Mouse (Mus musculus) hindbrain, embryonic 10.5 days (tissue): Measurements from ENCODE around the gene Tspan31. TPM values are rescaled to one million over a fixed set of nuclear protein-coding genes. Genes with fewer than 3 reads are reported as not detected.
A peak's percentile ranks its signal among the peaks of the same experiment; 100 is the strongest.
"Not testable (repeated sequence)": the region's sequence is repeated elsewhere in the genome, so short reads cannot be mapped to it uniquely, and the experiment has no call there.

Experiments
- DNase-seq: peaks from one replicate; pipeline ENCODE4 v3.0.0-alpha.2; 2017; ENCODE audit warnings: low spot score
- H3K27ac ChIP-seq: fragments of 300-500 bp; sonication (generic); 2 replicates; pipeline ENCODE4 v1.5.1; 2016; ENCODE audit warnings: mild to moderate bottlenecking, moderate library complexity
- H3K27me3 ChIP-seq: fragments of 300-500 bp; sonication (generic); 2 replicates; pipeline ENCODE4 v1.6.1; 2016; ENCODE audit warnings: mild to moderate bottlenecking; ENCODE audit not compliant: poor library complexity, insufficient read depth, severe bottlenecking
- H3K36me3 ChIP-seq: fragments of 300-500 bp; sonication (generic); 2 replicates; pipeline ENCODE4 v1.6.1; 2016; ENCODE audit warnings: mild to moderate bottlenecking, moderate library complexity
- H3K4me1 ChIP-seq: fragments of 300-500 bp; sonication (generic); replicated peaks from 2 replicates; pipeline ENCODE4 v1.6.1; 2016; ENCODE audit warnings: mild to moderate bottlenecking
- H3K4me3 ChIP-seq: fragments of 300-500 bp; sonication (generic); 2 replicates; pipeline ENCODE4 v1.5.1; 2016; ENCODE audit warnings: mild to moderate bottlenecking, moderate library complexity
- H3K9me3 ChIP-seq: fragments of 300-500 bp; sonication (generic); 2 replicates; pipeline ENCODE4 v1.6.1; 2016; ENCODE audit warnings: mild to moderate bottlenecking, moderate library complexity
- WGBS: fragments of 180-500 bp; shearing (Covaris S2); methylation state at CpG from one replicate; pipeline ENCODE4 v1.1.7; 2016; 5-methylcytosine and 5-hydroxymethylcytosine counted together
- polyA plus RNA-seq: library from polyadenylated mRNA; unstranded; fragments of >200 nt; fragmentation: Nextera tagmentation; extraction: Ambion mirVana; gene quantifications from 2 replicates; pipeline ENCODE4 v1.2.1, GENCODE M21; 2016

The Tspan31 gene
- polyA plus RNA-seq, 1 experiment from 2014 or later: 177 TPM

DNA sequence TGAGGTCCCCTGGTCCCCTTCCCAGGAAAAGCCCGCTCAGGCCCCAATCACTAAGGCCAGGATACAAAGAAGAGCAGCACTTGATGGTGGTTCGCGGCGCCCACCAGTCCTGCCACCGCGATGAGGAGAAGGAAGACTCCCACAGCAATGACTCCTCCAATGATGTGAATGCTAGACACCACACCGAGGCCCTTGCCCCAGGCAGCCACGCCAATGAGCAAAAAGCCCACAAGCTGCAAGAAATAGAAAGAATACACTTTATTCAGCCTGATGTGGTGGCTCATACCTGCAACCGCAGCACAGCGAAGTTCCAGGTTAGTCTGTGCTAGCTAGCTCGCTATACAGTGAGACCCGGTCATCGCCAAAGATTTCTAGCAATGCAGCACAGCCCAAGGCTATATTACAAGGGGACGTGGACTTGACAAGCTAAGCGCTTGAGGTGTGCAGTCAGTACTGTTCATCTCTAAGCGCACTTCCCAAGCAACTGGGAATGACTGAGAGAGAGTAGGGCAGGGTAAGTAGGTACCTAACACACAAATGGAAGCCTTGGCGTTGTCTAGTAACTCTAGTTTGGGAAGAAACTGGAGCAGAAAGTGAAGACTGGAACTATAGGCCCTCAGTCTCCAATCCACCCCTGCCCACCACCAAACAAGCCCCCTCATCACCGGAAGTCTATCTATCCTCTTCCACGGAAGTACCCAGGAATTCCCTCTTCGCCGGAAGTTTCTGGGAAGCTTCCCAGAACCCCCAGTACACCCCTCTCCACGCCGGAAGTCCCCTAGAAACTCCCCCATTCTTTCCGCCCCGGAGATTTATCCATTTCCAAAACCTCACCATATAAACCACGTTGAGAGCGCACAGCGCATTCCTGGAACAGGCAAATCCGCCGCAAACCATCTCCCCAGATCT is 529 bp downstream of the Tspan31 start:
- H3K4me1 ChIP-seq: peaks cover 49% of the 10 kb centered on the region
- 9% methylated on average over 30 of the region's 30 CpGs for whole genome bisulfite sequencing
- H3K27ac ChIP-seq: peak overlapping the region; percentile 93
- H3K9me3 ChIP-seq: no peaks in the 10 kb centered on the region
- H3K4me3 ChIP-seq: peak overlapping the region; percentile 74
- no peaks in the 10 kb centered on the region for H3K27me3 ChIP-seq
- peak; percentile 46 for DNase-seq
- peaks cover 43% of the 10 kb centered on the region for H3K36me3 ChIP-seq

DNA sequence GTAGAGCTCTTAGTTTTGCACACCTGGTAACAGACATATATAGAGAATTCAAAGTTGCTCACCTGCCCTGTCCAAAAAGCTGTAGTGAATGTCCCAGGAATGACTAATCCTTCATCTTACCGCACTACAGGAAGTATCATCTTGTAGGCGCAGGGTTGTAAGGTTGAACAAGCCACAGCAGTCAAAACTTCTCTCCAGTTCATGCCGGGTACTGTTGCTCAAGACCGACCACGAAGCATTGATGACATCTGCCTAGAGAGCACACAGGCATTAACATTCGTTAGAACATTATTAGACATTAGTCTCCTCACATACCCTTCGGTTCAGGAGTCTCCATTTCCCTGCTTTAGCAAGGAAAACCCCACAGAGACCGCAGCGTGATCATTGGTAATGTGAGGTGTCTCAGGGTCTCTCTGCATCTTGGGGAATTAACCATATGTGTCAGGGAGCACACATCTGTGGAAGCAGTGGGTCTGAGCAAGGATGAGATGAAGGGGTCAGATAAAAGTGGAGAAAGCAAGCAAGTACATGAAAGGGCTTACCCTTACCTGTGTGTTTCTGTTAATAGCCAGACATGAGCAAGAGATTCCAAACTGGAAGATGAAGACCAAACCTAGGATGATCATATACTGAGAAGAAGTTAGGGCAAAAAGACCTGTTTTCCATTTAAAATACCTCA is 1.6 kb downstream of the Tspan31 start:
- peak overlapping the region; percentile 74 for H3K4me3 ChIP-seq
- no peaks in the 10 kb centered on the region for H3K9me3 ChIP-seq
- DNase-seq: no peak
- no peaks in the 10 kb centered on the region for H3K27me3 ChIP-seq
- H3K4me1 ChIP-seq: peaks cover 51% of the 10 kb centered on the region
- H3K36me3 ChIP-seq: peaks cover 47% of the 10 kb centered on the region
- peak overlapping the region; percentile 93 for H3K27ac ChIP-seq
- WGBS: 88% methylated on average over 9 of the region's 9 CpGs

DNA sequence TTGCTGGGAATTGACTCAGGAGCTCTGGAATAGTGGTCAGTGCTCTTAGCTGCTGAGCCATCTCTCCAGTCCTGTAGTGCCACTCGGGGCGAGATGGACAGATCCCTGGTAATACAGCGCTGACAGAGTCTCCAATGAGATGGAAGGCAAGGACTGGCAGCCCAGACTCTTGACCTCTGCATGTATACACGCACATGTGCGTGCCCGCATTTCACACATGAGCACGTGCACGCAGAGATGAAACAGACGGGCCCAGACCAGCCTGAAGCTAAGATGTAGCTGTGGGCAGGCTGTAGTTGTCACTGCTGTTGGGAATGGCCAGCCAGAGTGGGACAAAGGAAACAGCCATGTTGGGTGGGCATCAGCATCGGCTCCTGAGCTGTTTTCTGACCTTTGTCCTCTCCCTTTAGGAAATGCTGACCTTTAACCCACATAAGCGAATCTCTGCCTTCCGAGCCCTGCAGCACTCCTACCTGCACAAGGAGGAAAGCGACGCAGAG is 3.5 kb downstream of the Tspan31 start:
- no peak overlapping the region for H3K27ac ChIP-seq
- H3K27me3 ChIP-seq: peaks cover 7% of the 10 kb centered on the region; the same call in 1 of the 2 replicates
- H3K36me3 ChIP-seq: peaks cover 47% of the 10 kb centered on the region
- DNase-seq: no peak
- peak overlapping the region; percentile 20; the same call in 1 of the 2 replicates for H3K4me3 ChIP-seq
- H3K9me3 ChIP-seq: no peaks in the 10 kb centered on the region
- WGBS: 88% methylated on average over 14 of the region's 14 CpGs
- H3K4me1 ChIP-seq: peaks cover 59% of the 10 kb centered on the region

DNA sequence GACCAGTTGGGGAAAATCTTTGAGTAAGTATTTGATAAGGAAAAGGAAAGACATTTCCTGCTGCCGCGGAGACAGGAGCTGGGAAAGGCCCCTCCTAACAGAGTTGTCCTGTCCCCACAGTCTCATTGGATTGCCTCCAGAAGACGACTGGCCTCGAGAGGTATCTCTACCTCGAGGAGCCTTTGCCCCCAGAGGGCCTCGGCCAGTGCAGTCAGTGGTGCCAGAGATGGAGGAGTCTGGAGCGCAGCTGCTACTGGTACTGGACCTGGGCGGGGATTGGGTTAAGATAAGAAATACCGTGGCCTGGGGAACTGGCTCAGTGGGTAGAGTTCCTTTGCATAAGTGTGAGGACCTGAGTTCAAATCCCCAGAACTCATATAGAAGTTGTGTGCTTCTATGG is 4.1 kb downstream of the Tspan31 start:
- Histone ChIP-seq H3K27ac (no peak overlapping the region), H3K9me3 (no peaks in the 10 kb centered on the region), H3K4me1 (peaks cover 60% of the 10 kb centered on the region), H3K36me3 (peaks cover 47% of the 10 kb centered on the region), H3K27me3 (peaks cover 12% of the 10 kb centered on the region; the same call in 1 of the 2 replicates), H3K4me3 (no peak overlapping the region; the same call in 1 of the 2 replicates)
- no peak for DNase-seq
- WGBS: 91% methylated on average over 9 of the region's 9 CpGs

DNA sequence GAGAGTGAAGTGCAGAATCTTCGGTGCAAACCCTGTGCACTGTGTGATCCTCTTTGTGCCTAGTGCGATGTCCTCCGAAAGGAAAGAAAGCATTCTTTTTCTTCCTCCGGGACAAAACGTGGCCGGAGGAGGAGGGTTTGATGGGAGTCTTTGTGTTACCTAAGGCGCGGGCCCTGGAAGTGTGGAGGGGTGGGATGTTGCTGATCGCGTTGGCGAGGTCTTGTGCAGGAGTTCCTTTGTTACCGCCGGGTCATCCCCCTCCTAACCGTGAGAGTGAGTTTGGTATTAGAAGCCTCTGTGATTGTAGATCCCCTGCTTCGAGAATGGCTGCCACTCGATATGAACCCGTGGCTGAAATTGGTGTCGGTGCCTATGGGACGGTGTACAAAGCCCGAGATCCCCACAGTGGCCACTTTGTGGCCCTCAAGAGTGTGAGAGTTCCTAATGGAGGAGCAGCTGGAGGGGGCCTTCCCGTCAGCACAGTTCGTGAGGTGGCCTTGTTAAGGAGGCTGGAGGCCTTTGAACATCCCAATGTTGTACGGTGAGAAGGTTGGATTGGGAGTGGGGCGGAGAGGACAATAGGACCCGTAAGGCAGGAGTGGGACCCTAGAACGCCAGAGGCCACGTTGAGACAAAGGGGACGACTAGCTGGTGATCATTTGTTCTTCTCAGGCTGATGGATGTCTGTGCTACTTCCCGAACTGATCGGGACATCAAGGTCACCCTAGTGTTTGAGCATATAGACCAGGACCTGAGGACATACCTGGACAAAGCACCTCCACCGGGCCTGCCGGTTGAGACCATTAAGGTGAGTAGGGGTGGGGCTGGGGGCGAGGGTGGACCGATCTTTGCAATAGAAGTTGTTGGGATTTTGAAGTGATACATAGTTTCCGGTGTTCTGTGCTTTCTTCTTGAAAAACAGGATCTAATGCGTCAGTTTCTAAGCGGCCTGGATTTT is 5.9 kb downstream of the Tspan31 start:
- Histone ChIP-seq H3K4me3 (peak overlapping the region; percentile 85), H3K27me3 (peaks cover 26% of the 10 kb centered on the region; the same call in 1 of the 2 replicates), H3K9me3 (no peaks in the 10 kb centered on the region), H3K4me1 (peaks cover 66% of the 10 kb centered on the region), H3K27ac (peak overlapping the region; percentile 98), H3K36me3 (peaks cover 47% of the 10 kb centered on the region)
- DNase-seq: peak; percentile 49
- WGBS: 17% methylated on average over 37 of the region's 37 CpGs

DNA sequence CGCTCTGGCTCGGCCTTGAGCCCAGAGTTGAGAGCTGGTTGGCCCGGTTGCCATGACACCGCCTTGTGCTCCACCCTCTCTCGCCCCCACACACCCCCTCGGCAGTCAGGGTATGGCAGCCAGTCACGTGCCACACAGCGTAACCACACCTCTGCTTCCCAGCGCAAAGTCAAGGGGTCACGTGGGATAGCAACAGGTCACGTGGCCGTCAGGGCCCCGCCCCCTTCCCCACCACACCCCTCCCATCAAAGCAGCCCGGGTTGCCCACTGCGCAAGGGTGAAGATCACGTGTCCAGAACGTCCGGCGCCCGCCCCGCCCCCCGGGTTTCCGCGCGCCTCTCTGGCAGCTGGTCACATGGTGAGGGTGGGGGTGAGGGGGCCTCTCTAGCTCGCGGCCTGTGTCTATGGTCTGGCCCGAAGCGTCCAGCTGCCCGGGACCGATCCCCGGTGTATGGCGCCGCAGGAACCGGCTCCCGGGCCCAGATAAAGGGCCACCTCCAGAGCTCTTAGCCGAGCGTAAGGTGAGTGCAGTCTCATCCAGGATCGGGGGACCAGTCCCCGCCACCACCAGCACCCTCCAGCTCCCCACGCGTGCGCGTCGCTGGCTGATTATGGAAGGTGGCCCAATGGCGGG is 6.7 kb downstream of the Tspan31 start, which contains the start of gene Cdk4:
Gene Cdk4 (plus strand): TSS at position 296 of the 634 bp plus-strand sequence.
- peak; percentile 100 for DNase-seq
- peak within 1 kb of the TSS; percentile 98 for H3K27ac ChIP-seq
- H3K4me1 ChIP-seq: peaks cover 66% of the 10 kb centered on the region
- peaks cover 34% of the 10 kb centered on the region; the same call in 1 of the 2 replicates for H3K27me3 ChIP-seq
- under 1% methylated on average over 46 of the region's 46 CpGs for WGBS
- H3K9me3 ChIP-seq: no peaks in the 10 kb centered on the region
- peak within 1 kb of the TSS; percentile 85 for H3K4me3 ChIP-seq
- peaks cover 42% of the 10 kb centered on the region for H3K36me3 ChIP-seq

DNA sequence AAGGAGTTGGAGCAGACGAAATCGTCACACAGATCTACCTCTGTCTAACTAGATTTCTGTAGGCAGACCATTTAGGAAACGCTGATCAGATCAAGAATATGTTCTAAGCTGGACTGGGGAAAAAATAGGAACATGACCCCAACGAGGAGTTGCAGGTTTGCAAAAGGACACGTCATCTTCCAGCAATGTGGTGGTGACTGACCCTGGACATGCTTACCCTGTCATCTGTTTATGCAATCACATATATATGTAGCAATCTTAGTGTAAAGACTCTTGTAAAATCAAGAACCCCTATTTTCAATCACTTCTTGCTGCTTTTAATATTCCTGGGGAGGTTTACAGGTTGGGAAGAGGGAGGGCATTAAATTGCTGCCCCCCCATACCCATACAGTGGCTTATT is 7.6 kb downstream of the Tspan31 start:
- 81% methylated on average over 5 of the region's 5 CpGs for WGBS
- DNase-seq: no peak
- peak overlapping the region; percentile 98; the same call in 1 of the 2 replicates for H3K27ac ChIP-seq
- peaks cover 37% of the 10 kb centered on the region for H3K36me3 ChIP-seq
- no peaks in the 10 kb centered on the region for H3K9me3 ChIP-seq
- H3K4me1 ChIP-seq: peaks cover 68% of the 10 kb centered on the region
- H3K27me3 ChIP-seq: peaks cover 36% of the 10 kb centered on the region; the same call in 1 of the 2 replicates
- H3K4me3 ChIP-seq: no peak overlapping the region

DNA sequence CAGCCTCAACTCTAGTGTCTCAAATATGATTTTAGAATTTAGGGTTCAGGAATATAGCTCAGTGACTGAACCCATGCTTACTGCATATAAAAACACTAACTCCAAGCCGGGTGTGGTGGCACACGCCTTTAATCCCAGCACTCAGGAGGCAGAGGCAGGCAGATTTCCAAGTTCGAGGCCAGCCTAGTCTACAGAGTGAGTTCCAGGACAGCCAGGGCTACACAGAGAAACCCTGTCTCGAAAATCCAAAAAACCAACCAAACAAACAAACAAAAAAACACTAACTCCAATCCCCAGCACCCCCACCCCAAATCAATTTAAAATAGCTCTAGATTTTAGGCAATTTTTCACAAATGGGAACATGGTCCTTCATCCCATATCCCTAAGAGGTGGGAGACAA is 8.0 kb downstream of the Tspan31 start:
- DNase-seq, H3K4me3 ChIP-seq, H3K9me3 ChIP-seq: not testable (repeated sequence)
- Histone ChIP-seq H3K27me3 (peaks cover 37% of the 10 kb centered on the region; the same call in 1 of the 2 replicates), H3K36me3 (peaks cover 37% of the 10 kb centered on the region), H3K27ac (0 out of 2 replicates have a peak overlapping the region, but pooled peaks have one; percentile 98), H3K4me1 (peaks cover 70% of the 10 kb centered on the region)
- WGBS: 91% methylated on average over 4 of the region's 4 CpGs

DNA sequence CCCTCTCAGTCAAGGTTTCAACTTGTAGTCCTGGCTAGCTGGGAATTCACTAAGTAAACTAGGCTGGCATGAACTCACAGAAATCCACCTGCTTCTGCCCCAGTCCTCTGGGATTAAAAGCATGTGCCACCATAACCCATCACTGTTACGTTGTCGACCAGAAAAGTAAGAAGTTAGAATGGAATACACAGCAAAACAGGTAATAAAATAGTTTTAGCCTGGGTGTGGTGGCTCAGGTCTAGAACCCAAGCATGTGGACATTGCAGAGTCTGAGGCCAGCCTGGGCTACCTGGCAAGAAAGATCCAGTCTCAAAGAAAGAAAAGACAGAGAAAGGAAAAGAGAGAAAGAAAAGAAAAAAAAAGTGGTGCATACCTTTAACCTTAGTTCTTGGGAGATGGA is 8.6 kb downstream of the Tspan31 start:
- 0 out of 2 replicates have a peak overlapping the region, but pooled peaks have one; percentile 96 for H3K4me3 ChIP-seq
- H3K36me3 ChIP-seq: peaks cover 37% of the 10 kb centered on the region
- H3K27me3 ChIP-seq: peaks cover 37% of the 10 kb centered on the region; the same call in 1 of the 2 replicates
- H3K4me1 ChIP-seq: peaks cover 66% of the 10 kb centered on the region
- H3K9me3 ChIP-seq: no peaks in the 10 kb centered on the region
- 69% methylated on average over 2 of the region's 2 CpGs for WGBS
- no peak for DNase-seq
- 0 out of 2 replicates have a peak overlapping the region, but pooled peaks have one; percentile 97 for H3K27ac ChIP-seq

DNA sequence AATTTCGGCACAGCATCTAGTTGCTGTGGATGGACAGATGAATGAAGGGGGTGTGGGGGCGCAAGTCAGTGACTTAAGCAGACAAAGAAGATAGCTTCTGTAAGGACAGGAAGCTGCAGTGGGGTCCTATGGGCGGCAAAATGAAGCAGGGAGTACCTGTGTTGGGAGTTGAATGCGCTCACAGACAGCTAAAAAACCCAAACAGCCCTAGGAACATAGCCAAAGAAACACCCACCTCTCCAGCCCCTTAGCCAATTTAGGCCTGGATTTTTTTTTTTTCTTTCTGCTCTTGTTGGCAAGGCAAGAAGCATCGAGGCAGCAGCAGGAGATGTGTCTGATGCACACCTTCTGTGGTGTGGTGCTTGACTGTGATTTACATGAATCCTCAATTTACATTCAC is 9.0 kb downstream of the Tspan31 start:
- no peaks in the 10 kb centered on the region for H3K9me3 ChIP-seq
- peak overlapping the region; percentile 97; the same call in 1 of the 2 replicates for H3K27ac ChIP-seq
- H3K4me3 ChIP-seq: peak overlapping the region; percentile 96
- H3K27me3 ChIP-seq: peaks cover 37% of the 10 kb centered on the region; the same call in 1 of the 2 replicates
- H3K4me1 ChIP-seq: peaks cover 66% of the 10 kb centered on the region
- WGBS: 24% methylated on average over 5 of the region's 5 CpGs
- peaks cover 37% of the 10 kb centered on the region for H3K36me3 ChIP-seq
- DNase-seq: no peak
